Mouse (Mus musculus): ENCODE measurements at regions not wholly inside any gene's neighbourhood (a gene's known extent, or its start where the extent isn't known, plus 50 kb on each side); places are given as distances from the start of the nearest gene placed in this dataset.
A peak's percentile ranks its signal among the peaks of the same experiment; 100 is the strongest.

DNA sequence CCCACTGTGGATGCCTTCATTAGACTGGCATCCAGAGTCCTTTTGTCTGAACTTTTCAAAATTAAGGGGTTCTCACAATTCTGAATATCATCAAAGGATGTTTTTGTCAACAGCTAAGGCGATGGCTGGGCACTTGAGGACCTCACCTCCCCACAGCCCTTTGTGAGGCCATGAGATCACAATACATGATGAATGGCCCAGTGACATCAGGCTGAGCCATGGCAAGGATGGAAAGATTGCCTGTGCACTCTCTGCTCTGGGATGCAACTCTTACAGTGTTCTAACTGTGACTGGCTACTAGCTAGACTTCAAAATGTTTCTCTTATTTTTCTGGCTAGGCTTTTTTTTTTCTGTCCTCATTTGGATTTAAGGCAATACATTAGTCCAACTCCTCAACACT lies 304.8 kb downstream of the Tbc1d1 start:
- ATAC-seq (replicated peaks; ENCODE audit: low FRiP score, poor library complexity, severe bottlenecking): no peak

DNA sequence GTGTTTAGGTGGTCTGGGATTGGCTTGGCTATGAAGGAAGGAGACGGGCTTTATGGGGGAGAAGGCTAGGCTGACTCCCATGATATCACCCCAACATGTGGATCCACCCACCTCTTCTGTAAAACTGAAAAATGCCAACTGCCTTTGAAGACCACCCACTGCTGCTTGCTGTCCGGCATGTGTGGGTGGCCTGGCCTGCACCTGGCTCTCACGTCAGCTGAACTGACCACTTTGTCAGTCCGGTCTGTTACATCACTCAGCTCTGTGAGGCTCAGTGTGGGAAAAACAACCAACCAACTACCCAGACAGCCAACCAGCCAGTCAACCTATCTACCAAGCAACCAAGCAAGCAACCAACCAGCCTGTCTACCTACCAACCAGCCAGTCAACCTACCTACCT lies 305.5 kb downstream of the Tbc1d1 start:
- ATAC-seq (replicated peaks; ENCODE audit: low FRiP score, poor library complexity, severe bottlenecking): no peak

DNA sequence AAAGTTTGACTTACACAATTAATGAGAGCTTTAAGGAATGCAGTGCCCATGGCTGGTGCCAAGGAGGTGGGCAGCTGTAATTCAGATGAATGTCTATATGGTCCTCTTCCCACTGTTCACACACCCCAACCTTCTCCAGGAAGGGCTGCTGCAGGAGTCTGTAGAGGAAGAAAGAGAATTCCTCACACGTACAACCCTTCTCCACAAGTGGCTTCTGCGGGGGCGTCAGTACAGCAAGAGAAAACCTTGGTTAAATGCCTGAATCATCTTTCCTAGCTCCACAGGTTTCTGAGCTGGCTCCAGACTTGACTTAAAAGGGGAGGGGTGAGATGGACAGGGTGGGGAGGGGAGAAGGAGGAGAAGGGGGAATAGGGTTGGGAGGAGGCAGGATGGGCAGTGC lies 306.3 kb downstream of the Tbc1d1 start:
- ATAC-seq (replicated peaks; ENCODE audit: low FRiP score, poor library complexity, severe bottlenecking): no peak

DNA sequence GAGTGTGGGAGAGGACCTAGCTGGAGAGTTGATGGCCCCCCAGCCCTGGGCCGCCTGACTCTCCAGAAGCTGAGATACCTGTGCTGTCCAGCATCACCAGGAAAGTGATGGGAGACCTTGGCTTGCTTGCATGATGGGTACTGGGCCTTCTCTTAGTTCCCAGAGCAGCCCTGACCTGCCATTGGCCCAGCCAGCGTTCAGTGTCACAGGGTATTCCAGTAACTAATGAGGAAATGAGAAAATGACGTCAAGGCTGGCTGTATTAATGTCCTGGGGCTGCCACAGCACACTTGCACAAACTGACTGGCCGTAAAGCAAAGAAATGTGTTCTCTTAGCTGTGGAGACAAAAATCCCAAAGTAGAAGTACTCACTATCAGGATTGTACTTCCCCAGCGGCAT lies 307.5 kb downstream of the Tbc1d1 start:
- no peak for ATAC-seq (replicated peaks; ENCODE audit: low FRiP score, poor library complexity, severe bottlenecking)

DNA sequence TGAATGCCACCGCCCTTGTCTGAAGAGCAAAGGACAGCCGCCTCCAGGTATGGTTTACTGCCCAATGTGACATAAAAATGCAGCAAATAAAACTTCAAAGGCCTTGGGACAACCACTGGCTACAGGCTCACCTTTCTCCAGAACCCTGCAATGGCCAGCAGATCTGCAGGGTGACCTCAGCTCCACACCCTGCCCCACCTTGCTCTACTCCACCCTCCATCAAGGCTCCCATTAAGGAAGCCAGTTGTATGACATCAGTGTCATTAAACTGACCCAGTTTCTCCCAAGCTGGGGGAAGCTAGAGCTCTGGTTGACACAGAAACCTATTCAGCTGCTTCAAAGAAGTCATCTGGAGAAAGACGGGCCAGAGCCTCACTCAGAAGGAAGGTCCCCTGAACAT lies 310.2 kb downstream of the Tbc1d1 start:
- ATAC-seq (replicated peaks; ENCODE audit: low FRiP score, poor library complexity, severe bottlenecking): peak; percentile 63

DNA sequence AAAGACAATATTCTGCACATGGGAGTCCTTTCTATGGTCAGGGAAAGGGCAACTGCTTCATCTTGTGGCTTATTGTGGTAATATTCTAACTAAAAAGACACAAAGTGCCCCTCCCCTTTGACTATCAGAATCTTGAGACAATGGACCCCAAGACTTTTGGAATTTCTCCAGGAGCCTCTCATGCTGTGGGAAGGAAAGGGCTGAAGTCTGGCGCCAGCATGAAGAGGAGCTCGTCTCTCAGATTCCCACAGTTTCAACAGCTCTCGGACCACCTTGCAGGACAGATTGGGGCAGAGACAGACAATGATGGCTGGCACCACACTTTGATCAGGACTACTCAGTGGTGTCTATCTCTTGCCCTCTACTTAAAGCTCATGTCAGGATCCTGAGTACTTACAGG lies 311.8 kb downstream of the Tbc1d1 start:
- ATAC-seq (replicated peaks; ENCODE audit: low FRiP score, poor library complexity, severe bottlenecking): no peak

DNA sequence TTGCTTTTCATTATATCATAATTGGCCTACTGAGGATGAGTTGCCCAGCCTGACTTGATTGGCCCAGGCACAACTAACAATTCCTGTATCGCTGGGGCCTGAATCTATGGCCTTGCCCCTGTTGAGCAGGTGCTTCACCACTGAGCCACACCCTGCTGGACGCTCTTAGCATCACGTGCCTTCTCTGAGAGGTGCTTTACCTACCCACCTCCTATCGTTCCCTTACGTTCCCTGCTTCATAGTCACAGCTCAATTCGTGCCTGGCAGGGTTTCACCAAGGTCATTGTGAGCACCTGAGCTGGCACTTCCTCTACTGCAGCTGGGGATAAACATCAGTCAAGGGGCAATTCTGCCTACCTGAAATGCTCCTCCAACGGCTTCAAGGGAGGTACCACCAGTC lies 312.2 kb downstream of the Tbc1d1 start:
- ATAC-seq (replicated peaks; ENCODE audit: low FRiP score, poor library complexity, severe bottlenecking): no peak

DNA sequence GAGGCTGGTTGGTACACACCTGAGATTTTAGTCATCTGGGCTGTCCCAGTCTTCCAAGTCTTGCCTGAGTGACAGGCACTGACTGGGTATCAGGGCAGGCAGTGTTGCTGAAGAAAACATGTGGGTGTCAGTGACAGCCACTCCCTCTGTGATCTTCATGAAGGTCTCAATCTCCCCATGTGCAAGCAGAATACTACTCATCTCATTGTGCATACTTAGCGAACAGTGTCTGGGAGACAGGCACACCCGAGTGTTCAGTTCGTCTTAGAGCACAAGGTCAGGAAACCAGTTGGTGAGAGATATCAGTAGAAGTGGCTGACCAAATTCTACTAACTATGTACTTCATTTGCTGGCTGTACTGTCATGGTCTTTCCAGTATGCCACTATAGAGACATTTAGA lies 315.9 kb downstream of the Tbc1d1 start:
- no peak for ATAC-seq (replicated peaks; ENCODE audit: low FRiP score, poor library complexity, severe bottlenecking)

DNA sequence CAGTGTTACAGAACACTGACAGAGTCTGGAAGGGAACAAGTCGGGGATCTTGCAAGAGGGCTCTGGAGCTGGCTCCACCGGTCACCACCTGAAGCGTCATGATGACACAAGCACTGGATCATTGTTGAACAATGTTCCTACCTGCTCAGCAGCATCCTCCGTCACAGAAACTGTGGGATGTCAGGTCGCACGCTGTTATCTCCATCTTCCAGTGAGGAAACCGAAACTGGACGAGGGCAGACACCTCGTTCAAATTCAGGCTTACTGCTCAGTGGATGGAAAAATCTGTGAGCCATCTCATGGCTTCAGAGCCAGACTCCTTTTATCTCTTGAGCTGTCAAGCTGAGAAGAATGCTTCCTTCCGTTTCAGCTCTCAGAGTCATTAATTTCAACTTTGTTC lies 316.3 kb downstream of the Tbc1d1 start:
- ATAC-seq (replicated peaks; ENCODE audit: low FRiP score, poor library complexity, severe bottlenecking): no peak

DNA sequence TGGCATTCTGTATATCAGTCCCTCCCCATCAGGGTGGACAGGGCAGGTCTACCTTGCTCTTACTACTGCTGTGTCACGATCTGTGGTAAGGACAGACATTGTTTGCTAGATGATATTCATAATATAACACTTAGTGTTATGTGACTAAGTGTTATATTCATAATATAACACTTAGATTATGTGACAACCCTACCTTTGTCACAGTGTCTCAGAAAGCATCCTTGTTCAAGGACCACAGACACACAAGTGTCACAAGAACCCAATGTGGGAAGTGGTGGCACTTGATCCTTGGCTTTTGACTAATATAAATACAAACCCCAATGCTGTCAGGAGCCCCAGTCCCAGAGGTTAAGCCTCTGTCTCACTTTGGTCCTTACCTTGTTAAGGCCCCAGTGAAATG lies 318.8 kb downstream of the Tbc1d1 start:
- ATAC-seq (replicated peaks; ENCODE audit: low FRiP score, poor library complexity, severe bottlenecking): no peak

DNA sequence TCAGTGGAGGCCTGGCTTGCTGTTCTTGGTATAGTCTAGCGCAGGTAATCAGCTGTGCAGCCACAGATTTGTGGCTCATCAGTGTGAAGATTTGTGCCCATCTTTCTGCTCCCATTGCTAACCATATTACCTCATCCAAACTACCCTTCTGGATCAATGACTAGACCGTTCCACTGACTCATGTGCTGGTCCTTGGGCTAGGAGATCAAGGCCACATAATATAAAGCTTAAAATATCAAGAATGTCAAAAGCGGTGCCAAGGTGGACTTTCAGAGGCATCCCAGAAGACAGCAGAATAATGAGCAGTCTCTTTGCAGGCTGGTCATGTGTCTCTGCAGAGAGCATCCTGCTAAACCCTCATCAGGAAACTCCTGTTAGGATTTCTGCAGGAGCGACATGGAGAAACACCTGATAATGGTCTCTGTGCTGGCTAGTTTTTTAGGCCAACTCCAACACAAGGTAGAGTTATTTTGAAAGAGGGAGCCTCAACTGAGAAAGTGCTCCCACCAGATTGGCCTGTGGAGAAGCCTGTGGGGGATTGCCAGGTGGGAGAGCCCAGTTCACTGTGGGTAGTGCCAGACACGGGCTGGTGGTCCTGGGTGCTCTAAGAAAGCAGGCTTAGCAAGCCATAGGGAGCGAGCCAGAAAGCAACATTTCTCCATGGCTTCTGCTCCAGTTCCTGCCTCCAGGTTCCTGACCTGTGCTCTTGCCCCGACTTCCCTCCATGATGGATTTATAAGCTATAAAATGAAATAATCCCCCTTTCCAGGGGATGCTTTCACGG lies 319.8 kb downstream of the Tbc1d1 start:
- no peak for ATAC-seq (replicated peaks; ENCODE audit: low FRiP score, poor library complexity, severe bottlenecking)

DNA sequence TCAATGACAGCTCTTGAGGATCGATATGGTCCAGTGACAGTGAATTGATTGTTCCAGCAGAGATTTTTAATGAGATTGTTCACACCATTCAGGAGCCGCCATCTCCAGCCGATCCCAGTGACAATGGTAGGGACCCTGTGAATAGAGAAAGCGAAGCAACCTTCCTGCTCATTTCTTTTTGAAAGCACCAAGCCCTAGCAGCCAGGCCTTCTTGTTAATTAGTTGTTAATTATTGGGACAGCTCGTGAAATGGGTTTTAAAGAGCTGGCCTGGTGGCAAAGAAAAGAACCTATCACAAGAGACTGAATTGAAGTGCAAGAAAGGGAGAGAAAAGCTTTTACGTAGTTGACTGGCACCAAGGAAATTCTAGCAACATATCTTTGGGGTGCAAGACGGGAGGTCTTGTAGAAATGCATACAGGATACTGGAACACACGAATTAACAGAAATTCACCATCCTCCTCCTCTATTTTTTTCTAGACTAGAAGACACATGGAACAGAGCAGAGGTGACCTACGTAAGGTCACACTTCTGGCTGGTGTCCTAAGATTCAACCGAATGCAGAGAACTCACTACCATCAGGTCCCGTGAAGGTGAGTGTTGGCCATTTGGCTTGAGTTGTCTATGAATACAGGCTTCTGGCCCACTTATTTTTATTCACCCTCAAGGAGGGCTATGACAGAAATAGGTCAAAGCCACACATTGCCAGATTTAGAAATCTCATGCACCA lies 320.7 kb downstream of the Tbc1d1 start:
- ATAC-seq (replicated peaks; ENCODE audit: low FRiP score, poor library complexity, severe bottlenecking): no peak

DNA sequence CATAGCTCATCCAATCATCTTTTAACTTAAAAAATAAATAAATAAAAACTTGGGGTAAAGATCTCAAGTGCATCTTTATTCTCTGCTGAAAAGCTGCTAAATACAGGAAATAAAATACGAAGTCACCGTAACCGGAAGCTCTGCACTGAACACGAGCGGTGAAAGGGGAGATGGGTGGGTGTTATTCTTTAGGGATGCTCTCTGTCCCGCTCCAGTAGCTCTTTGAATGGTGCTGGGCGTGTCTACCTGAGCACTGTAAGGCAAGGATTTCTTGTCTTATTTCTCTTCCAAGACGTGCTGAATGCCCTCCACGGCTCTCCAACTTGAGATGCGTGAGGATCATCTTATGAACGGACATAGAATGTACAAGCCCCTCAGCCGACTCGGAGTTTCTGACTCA lies 322.0 kb downstream of the Tbc1d1 start:
- no peak for ATAC-seq (replicated peaks; ENCODE audit: low FRiP score, poor library complexity, severe bottlenecking)

DNA sequence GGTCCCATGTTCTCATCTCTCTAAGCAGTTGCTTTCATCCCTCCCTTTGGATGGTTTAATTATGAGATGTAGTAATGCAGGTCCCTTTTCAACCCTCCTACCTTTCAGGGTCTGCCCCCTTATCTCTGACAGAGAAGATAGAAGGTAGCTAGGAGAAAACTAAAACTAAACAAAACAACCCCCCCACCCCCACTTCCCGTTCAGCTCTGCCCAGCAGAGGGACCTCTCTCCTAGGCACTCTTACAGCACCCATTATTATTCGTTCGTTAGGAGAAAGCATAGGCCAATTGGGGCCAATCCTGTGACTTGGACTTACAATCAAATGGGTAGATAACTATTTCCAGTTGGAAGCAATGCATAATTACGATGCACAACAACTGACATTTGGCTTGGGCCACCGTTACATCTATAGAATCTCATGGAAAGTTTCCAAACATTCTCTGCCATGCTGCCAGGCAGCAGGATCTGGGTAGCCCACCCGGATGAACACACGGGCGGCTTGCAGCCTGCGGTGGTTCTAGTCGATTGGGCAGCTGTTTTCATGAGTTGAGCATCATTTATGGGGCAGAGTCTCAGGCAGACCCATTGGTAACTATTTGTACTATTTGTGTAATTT lies 322.6 kb downstream of the Tbc1d1 start:
- ATAC-seq (replicated peaks; ENCODE audit: low FRiP score, poor library complexity, severe bottlenecking): no peak

DNA sequence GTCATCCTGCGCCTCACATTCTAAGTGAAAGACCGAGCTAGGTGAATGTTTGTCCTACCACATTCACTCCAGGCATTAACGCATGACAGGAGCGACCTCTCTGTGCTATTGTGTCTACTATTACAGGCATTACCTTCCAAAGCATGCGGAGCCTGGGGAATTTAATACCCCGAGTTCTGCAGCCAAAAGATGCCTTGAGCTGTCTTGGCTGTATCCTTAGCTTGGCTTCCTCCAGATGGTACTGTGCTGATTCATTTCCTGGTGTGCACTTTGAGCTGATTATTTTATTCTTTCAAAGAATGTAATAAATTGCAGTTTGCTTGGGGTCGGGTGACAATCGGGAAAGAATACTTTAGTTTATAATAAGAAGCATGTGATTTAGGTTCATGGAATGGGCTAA lies 323.2 kb downstream of the Tbc1d1 start:
- no peak for ATAC-seq (replicated peaks; ENCODE audit: low FRiP score, poor library complexity, severe bottlenecking)

DNA sequence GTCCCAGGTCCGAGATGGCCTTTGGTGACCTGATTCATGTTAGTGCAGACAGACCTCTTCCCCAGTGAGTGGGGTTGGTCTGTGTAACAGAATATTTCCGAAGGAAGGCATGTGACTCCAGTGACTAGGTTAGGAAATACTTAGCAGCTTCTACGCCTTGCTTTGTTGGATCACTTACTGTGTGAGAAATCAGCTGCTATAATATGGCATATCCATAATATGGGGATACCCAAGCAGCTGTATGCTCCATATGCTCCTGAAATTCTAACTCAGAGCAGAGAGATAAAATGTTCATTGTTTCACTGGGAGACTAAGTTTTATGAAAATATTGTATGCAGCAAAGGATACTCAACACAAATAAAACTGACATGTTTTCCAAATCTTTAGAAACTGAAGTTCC lies 318.1 kb upstream of the Klf3 start:
- ATAC-seq (replicated peaks; ENCODE audit: low FRiP score, poor library complexity, severe bottlenecking): no peak

DNA sequence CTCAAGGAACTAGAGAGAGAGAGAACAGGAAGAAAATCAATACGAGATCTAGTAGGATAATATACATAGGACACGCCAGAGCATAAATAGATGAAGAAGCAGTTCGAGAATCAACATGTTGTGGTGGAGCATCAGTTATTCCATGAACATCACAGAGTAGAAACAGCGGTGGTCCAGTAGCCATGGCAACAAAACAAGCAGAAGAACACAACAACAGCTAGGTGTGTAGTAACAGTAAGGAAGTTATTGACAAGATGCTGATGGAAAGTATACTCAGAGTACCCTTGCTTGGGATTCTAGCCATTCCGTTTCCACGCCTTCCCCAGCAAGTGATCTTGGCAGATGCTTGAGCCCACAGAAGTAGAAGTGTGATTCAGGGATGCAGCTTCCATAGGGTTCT lies 317.3 kb upstream of the Klf3 start:
- ATAC-seq (replicated peaks; ENCODE audit: low FRiP score, poor library complexity, severe bottlenecking): no peak

DNA sequence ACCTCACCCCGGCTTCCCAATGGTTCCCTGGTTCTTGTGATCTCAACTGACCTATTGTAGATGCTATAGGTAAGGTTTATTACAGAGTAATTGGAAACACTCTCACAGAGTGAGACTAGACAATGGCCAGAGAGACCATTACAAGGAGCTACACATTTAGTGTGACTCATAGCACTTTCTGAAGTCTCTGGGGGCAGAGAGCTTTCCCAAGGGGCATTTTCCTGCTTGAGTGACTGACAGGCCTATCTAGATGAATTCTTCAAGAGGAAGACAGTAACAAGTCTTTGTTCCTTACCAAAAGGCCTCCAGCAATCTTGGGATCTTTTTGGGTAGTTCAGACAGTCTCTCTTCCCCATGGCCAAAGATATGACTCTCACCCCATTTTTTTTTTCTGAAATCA lies 316.4 kb upstream of the Klf3 start:
- no peak for ATAC-seq (replicated peaks; ENCODE audit: low FRiP score, poor library complexity, severe bottlenecking)

DNA sequence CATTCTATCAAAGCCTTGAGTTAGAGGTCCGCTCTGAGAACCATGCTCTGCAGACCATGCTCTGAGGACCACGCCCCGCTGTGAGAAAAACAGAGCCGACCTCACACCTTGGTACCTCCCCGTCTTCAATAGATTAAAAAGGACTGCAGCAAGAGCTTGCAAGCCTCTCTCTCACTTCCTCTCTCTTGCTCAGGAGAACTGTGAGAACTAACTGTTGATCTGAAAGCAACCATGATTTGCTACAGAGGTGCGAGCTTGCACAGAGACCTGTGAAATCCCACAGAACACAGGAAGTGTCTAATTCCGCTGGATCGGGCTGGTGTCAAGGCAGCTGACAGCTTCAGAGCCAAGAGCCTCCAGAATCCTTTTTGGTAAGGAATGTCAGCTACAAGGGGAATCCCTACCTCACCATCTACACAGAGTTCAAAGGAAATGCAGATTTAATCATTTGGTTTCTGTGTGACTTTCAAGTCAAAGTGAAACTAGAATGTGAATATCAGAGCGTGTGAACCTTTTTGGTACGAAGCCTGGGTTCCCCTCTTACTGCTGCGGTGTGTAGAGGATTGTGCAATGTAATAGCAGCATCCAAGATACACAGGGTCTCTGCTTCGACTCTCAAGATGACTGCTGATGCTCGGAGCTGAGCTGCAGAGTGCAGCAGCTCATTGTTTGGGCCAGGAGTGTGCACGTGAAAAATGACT lies 315.3 kb upstream of the Klf3 start:
- ATAC-seq (replicated peaks; ENCODE audit: low FRiP score, poor library complexity, severe bottlenecking): peak; percentile 68

DNA sequence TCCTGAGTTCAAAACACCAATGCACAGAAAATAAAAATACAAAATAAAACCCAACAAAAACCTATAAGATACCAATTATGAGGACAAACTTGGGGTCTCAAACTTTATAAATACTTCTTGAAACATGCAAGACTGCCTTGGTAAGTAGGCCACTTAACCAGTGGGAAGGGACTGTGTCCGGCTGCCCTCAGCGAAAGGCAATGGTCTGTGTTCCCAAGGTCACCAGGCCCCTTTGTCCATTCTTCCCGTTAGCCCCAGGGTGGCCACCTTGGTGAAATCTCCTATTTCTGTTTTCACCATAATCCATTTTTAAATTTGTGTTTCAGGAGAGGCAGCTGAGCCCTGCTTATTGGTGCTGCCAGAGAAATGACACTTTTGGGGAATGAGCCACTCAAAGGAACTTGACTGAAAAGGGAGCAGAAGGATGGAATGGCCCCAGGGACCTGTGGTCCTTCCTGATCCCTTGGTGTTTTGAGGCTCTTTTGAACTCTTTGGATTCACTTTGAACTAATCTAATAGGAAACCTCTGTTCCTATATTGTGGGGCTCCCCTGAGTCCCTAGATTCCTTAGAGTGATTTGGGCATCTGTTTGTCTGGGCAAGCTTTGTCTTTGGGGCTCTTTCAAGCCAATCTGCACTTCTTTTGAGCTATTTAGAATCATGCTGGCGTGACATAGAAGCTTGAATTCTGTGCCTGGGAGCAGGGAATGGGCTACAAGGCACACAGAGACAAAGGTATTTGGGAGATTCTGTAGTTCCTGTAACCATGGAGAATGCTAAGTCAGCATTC lies 313.3 kb upstream of the Klf3 start:
- no peak for ATAC-seq (replicated peaks; ENCODE audit: low FRiP score, poor library complexity, severe bottlenecking)

Measured in erythroblast, adult 5-6 weeks (primary cell).